Mouse (Mus musculus) CD4-positive naive resting alpha-beta T cell, adult 57 days (primary cell): Measurements from ENCODE around the gene Gm19410. TPM values are rescaled to one million over a fixed set of nuclear protein-coding genes. Genes with fewer than 3 reads are reported as not detected.

Source experiments
- total RNA-seq: library from RNA; stranded (reverse); gene quantifications from one replicate; pipeline ENCODE4 v1.2.4, GENCODE M21; 2023

Gm19410 gene
- not detected for total RNA-seq

GRCm38 (mm10) chr8:35765499-35766193 is at the start of gene Gm19410:
Gm19410 (plus strand) TSS chr8:35765790.

